Mouse (Mus musculus): ENCODE results near the gene Sh3bp5.

Gene Sh3bp5

DNA sequence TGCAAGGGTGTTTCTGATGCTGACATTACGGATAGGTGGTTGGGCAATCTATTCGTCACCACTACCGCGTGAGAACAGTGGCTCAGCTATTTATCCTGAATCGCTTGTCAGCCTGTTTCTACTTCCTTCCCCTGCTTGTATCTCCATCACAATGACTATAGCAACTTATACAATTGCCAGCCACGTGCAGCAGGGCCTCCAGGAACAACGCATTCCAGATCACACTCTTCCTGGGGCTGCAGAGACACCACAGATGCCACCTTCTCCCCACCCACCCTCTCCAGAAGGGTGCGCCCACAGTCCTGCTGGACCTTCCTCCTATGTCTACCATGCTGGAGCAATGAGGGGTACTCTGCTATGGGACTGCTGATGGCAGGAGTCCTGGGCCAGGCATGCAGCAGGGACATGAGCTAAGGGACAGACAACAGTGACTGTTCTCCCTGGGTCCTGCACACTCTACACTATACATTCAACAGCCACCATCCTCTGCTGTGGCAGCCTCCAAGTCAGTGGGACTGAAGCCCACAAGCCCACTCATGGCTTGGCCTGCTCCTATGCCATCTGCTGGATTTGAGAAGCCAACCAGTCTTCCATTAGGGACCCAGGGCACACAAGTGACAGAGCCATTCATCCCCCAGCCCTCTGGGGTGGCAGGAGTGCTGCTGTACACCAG lies 42.9 kb downstream of the Sh3bp5 start:
- DNase-seq (ENCODE audit: low spot score in 2 of 2): no peak

DNA sequence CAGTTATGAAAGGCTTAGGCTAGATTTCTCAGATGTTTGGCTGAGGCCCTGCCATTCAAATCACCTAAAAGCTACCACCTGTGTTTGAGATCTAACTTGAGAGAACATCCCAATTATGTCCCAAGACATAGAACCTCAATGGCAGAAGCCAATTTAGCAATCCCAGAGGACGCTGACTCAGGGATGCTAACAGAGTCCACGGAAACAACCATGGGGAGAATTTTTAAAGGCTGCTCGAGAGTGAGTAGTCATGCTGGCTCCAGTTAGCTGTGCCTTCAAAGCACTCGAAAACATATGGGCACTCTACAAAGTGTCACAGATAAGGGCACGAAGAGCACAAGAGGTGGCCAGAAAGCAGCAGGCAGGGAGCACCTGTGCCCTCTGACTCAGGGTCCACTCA lies 43.6 kb downstream of the Sh3bp5 start:
- DNase-seq (ENCODE audit: low spot score in 2 of 2): no peak

DNA sequence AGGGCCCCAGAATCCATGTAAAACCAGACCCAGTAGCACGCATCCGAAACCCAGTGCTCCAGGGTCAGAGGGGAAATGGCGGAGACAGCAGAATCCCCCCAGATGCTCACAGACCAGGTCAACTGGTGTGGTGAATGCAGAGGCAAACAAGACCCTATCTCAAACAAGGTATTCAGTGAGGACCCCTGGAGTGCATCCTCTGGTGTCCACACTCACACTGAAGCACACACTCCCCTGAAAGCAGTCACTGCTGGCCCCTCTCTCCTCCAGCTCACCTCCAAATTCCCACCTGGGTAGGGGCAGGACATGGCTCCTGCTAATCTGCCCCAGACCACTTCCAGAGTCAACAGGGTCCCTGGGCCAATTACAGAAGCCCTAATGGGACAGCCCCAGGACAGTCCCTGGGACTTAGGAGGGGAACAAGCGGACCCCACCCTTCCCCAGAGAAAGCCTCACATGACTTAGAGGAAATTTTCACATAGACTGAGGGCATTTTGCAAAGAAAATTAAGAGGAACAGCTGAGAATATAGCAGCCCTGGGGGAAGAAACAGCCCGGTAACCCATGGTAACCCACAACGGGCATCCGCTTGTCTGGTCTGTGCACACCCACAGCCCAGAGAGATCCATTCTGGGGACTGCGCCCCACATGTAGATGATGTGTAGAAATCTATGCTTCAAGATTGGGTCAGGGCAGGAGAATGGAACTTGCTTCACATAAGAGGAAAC lies 46.3 kb downstream of the Sh3bp5 start:
- DNase-seq (ENCODE audit: low spot score in 2 of 2): no peak

DNA sequence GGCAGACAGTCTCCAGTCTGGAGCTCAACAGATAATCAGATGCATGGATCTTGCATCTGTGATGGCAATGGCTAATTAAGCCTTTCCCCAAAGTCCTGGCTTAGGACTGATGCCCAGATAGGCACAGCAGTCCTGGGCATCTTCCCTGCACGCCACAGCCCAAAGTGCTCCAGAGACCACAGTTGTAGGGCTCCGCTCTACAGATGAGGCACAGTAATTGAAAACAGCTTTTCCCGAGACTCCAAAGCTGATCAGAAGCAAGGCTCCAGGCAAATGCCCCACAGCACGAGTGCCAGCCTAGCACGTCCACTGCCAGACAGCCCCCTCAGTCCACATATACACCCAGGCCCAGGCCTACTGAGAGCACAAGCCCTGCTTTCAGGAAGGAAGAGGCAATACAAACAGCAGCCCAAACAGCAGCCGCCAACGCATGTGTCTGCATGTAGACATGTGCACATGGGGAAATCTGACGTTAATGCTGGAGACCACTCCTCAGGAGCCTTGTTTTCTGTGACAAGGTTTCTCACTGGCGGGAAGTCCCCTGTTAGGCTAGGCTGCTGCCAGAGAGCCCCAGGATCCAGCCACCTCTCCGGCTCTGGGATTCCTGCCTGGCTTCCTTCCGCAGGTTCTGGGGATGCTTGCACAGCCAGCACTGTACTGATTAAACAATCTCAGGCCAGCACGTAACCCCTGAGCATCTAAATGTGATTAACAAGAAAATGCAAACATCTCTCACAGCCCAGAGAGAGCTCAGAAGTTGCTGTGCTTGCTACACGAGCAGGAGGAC lies 47.6 kb downstream of the Sh3bp5 start:
- no peak for DNase-seq (ENCODE audit: low spot score in 2 of 2)

- DNase-seq (ENCODE audit: low spot score in 2 of 2): no peak
Measured at GRCm38 (mm10) chr14:31387301-31387981, 48.4 kb downstream of the Sh3bp5 start.

DNA sequence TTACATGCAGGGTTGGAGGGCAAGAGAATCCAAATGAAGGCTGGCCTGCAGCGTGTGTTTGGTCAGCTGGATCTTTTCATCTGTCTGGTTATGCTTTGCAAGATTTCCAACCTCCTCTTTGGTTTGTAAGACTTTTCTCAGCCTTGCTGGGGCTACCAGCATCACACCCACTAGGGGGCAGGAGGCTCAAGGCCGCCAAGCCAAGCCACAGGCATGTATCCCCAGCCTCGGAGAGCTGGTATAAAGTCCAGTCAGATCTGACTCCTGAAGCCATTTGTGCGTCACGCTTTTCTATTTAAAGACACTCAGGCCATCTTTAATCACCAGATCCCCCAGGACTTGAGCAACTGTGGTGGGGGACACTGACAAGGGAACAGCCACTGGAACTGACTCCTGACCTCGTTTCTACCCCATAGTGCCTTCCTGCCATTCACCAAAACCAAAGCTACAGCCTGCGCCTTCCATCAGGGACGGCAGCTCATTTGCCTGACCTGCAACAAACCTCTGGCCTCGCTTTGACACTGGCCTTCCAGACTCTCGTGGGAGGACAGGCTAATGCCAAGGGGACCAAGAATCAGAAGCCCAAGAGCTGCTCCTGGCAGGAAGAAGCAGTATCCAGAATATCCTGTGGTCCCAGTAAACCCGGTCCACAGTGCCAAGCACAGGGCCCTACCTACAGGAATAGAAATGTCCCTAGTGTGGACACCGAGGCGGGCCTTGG lies 49.7 kb downstream of the Sh3bp5 start:
- peak; percentile 48 to 73 for DNase-seq (ENCODE audit: low spot score in 2 of 2)

GRCm38 (mm10) chr14:31385406-31385805 lies 50.5 kb downstream of the Sh3bp5 start:
- no peak for DNase-seq (ENCODE audit: low spot score in 2 of 2)

DNA sequence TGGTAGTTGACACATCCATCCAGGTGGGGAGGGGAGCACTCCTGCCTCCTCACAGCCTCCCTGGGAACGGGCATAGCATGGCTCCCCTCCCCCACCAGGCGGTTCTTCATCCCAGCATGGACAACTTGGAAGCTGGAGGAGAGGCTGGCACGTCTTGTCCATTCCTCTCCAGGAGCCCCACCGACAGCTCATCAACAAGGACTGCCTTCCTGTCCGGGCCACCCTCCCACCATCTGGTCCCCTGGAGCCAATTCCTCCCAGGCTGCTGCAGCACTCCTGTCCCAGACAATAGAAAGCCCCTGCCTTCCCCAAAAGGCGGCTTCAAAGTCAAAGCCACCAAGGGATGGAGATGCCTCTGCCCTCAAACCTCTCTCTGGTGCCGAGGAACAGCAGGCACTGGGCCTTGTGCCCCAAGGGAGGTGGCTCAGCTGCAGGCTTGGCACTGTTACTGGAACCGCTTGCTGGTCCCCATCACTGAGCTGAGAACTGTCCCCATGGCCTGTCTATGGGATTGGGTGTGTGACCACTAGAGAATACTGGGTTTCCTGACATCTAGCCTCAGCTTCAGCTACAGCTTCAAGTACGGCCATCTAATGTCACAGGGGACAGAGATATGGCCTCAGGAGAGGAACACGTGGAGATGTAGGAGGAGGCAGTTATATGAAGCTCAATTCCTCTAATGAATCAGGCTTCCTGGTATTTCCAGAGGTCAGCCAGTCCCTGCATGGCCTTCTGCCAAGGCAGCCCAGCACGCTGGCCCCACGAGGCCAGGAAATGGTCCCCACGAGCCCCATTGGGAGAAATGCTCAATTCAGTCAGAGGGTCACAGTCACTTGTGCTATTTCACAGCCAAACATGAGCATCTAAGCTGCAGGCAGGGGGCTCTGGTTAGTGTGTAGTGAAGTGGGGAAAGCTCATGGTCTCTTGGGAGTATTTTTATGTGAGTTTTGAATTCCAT lies 51.2 kb downstream of the Sh3bp5 start:
- no peak for DNase-seq (ENCODE audit: low spot score in 2 of 2)

DNA sequence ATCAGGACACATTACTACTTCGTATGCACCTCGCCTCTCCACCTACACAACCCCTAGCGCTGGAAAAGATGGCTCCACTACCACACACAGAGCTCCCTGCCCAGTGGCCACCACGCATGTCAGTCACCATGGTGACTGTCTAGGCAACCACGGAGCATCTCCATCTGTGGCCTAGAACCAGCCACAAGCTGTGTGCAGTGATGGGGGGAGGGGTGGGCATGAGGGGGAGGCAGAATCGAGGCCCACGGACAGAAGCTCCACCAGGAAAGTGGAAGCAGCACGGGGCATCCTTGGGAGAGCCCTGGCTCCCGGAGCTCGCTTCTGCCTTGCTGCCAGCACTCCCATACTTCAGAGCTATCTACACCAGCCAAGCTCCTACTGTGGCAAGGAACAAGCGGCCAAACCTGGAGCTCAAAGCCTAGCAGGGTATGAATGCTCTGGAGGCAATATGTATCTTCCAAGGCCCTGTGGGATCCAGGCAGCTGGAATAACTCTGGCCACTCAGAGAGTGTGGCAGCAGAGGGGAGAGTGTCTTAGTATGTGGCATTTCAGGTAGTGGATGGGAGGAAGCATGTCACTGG lies 52.3 kb downstream of the Sh3bp5 start:
- DNase-seq (ENCODE audit: low spot score in 2 of 2): peak; percentile 55 to 68

- peak in 1 of 2 experiments; percentile 6 for DNase-seq (ENCODE audit: low spot score in 2 of 2)
Measured at GRCm38 (mm10) chr14:31382276-31382675, 53.6 kb downstream of the Sh3bp5 start.

- DNase-seq (ENCODE audit: low spot score in 2 of 2): no peak
Measured at GRCm38 (mm10) chr14:31376331-31376730, 59.5 kb downstream of the Sh3bp5 start.

GRCm38 (mm10) chr14:31374390-31374789 lies 61.5 kb downstream of the Sh3bp5 start:
- DNase-seq (ENCODE audit: low spot score in 2 of 2): no peak

- DNase-seq (ENCODE audit: low spot score in 2 of 2): no peak
Measured at GRCm38 (mm10) chr14:31369377-31369776, 66.5 kb downstream of the Sh3bp5 start.

- DNase-seq (ENCODE audit: low spot score in 2 of 2): no peak
Measured at GRCm38 (mm10) chr14:31367951-31368350, 67.9 kb downstream of the Sh3bp5 start.

GRCm38 (mm10) chr14:31365350-31365749 lies 70.5 kb downstream of the Sh3bp5 start:
- DNase-seq (ENCODE audit: low spot score in 2 of 2): no peak

- no peak for DNase-seq (ENCODE audit: low spot score in 2 of 2)
Measured at GRCm38 (mm10) chr14:31364589-31364988, 71.3 kb downstream of the Sh3bp5 start.

- DNase-seq (ENCODE audit: low spot score in 2 of 2): no peak
Measured at GRCm38 (mm10) chr14:31362236-31362635, 73.6 kb downstream of the Sh3bp5 start.

DNA sequence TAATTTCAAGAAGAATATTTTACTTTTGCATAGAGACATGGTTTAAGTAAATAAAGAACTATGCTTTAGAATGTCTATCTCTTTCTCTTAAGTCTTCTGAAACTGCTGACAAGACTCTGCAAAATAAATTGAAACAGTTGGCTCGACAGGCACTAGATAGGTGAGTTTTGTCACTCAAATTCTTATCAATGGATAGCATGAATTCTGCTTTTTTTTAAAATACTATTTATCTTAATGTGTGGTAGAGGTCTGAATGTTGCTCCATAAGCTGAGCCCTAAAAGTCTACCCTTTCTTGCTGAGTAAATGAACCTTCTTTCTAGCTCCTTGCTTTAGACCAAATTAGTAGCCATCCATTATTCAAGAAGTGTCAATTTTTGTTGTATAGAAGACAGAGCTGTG lies 90.5 kb downstream of the Sh3bp5 start:
- DNase-seq (ENCODE audit: low spot score in 2 of 2): no peak

DNA sequence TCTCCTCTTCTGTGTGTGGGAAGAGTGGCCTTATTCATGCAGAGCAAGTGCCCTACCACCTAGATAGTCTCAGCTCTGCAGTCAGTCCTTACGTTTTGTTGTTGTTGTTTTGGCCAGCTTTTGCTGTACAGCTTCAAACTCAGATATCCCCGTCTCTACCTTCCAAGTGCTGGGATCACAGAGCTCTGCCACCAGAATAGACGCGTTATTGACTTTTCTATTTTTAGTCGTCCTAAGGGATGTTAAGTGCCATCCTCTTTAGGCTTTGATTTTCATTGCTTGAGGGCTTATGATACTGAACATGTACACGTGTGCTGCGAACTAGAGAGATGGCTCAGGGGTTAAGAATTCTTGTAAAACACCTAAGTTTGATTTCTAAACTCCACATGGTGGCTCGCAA lies 92.6 kb downstream of the Sh3bp5 start:
- DNase-seq (ENCODE audit: low spot score in 2 of 2): no peak

- DNase-seq (ENCODE audit: low spot score in 2 of 2): no peak
Measured at GRCm38 (mm10) chr14:31337947-31338346, 97.9 kb downstream of the Sh3bp5 start.
